Comparison of ENCODE assay signal across 22 mouse cellular contexts in genomic region chr19:41723337-41723736, GRCm38 (mm10). TPM values are rescaled to one million over a fixed set of nuclear protein-coding genes. Genes with fewer than 3 reads are reported as not detected.
A peak's percentile ranks its signal among the peaks of the same experiment; 100 is the strongest.
DNase-seq lines count a peak whose midpoint lies in the region; ATAC-seq lines count a peak whose summit lies in the region.
"Had no signal": no experiment of that assay in that cellular context is flagged by ENCODE, and none has a peak within 500 bp of the region (broad histone marks: within the 10 kb centered on the region; RNA-seq: fewer than 3 reads in every experiment).

No protein-coding gene starts in this region.

- no peak overlapping the region for H3K4me3 ChIP-seq in hindbrain, embryonic 10.5 days
- H3K4me3 ChIP-seq in hindbrain, embryonic 11.5 days (ENCODE audit: low read depth, low read length) = no peak overlapping the region
- H3K4me3 ChIP-seq in kidney, embryonic 16.5 days (ENCODE audit: low read length) = no peak overlapping the region
- H3K4me3 ChIP-seq in embryonic facial prominence, embryonic 10.5 days = no peak overlapping the region
- H3K4me3 ChIP-seq in neural tube, embryonic 13.5 days = no peak overlapping the region
- H3K4me3 ChIP-seq: embryonic facial prominence, embryonic 15.5 days; erythroblast, embryonic 14.5 days; forebrain, embryonic 10.5 days; heart, embryonic 15.5 days; hindbrain, embryonic 12.5 days; intestine, embryonic 15.5 days had no signal

- H3K4me2 ChIP-seq in hindbrain, embryonic 11.5 days (replicated peaks; ENCODE audit: low read depth, low read length) = no peak overlapping the region
- H3K4me2 ChIP-seq in kidney, embryonic 16.5 days (replicated peaks; ENCODE audit: low read depth, low read length) = no peak overlapping the region
- H3K4me2 ChIP-seq in neural tube, embryonic 13.5 days = no peak overlapping the region
- H3K4me2 ChIP-seq: embryonic facial prominence, embryonic 15.5 days; heart, embryonic 11.5 days; heart, embryonic 15.5 days; hindbrain, embryonic 12.5 days; intestine, embryonic 15.5 days had no signal

- H3K4me1 ChIP-seq in hindbrain, embryonic 10.5 days (replicated peaks) = peaks cover 47% of the 10 kb centered on the region
- 0 out of 2 replicates have a peak, but pooled peaks cover 5% of the 10 kb centered on the region for H3K4me1 ChIP-seq in hindbrain, embryonic 11.5 days (replicated peaks; ENCODE audit: control insufficient read depth, insufficient read depth, low read length)
- peaks cover 10% of the 10 kb centered on the region for H3K4me1 ChIP-seq in kidney, embryonic 16.5 days (ENCODE audit: insufficient read depth, low read length)
- peaks cover 46% of the 10 kb centered on the region for H3K4me1 ChIP-seq in embryonic facial prominence, embryonic 10.5 days
- H3K4me1 ChIP-seq in neural tube, embryonic 13.5 days (replicated peaks) = peaks cover 37% of the 10 kb centered on the region
- H3K4me1 ChIP-seq: heart, embryonic 15.5 days had no signal

- H3K9ac ChIP-seq in hindbrain, embryonic 11.5 days (ENCODE audit: low read depth, low read length) = no peak overlapping the region
- H3K9ac ChIP-seq in kidney, embryonic 16.5 days (replicated peaks; ENCODE audit: low read length) = no peak overlapping the region
- H3K9ac ChIP-seq in neural tube, embryonic 13.5 days = no peak overlapping the region
- H3K9ac ChIP-seq: embryonic facial prominence, embryonic 15.5 days; heart, embryonic 15.5 days; hindbrain, embryonic 12.5 days; intestine, embryonic 15.5 days had no signal

- H3K36me3 ChIP-seq in hindbrain, embryonic 10.5 days = peaks cover 19% of the 10 kb centered on the region
- no peaks in the 10 kb centered on the region for H3K36me3 ChIP-seq in hindbrain, embryonic 11.5 days (ENCODE audit: control insufficient read depth, insufficient read depth, low read length)
- H3K36me3 ChIP-seq in kidney, embryonic 16.5 days (ENCODE audit: insufficient read depth, low read length) = no peaks in the 10 kb centered on the region
- H3K36me3 ChIP-seq in embryonic facial prominence, embryonic 10.5 days (replicated peaks) = no peaks in the 10 kb centered on the region
- peaks cover 23% of the 10 kb centered on the region for H3K36me3 ChIP-seq in neural tube, embryonic 13.5 days
- H3K36me3 ChIP-seq: embryonic facial prominence, embryonic 15.5 days; forebrain, embryonic 10.5 days; heart, embryonic 15.5 days; intestine, embryonic 15.5 days had no signal

- DNase-seq in hindbrain, embryonic 10.5 days (ENCODE audit: low spot score) = no peak
- no peak for DNase-seq in hindbrain, embryonic 11.5 days (ENCODE audit: low spot score)
- DNase-seq in kidney, adult 11 months = no peak
- peak; percentile 32 for DNase-seq in embryonic facial prominence, embryonic 10.5 days (ENCODE audit: low spot score)
- DNase-seq in frontal cortex, postnatal 10 days (ENCODE audit: low spot score in 2 of 2) = no peak
- DNase-seq: adrenal gland, adult 8-10 months; adrenal gland, postnatal 36 days; cerebellum, adult 2 months; cerebellum, postnatal 10 days; gastrocnemius, postnatal 10 days; heart, adult 18-20 months; heart, postnatal 14 days had no signal

- peak overlapping the region; percentile 43 for H3K27ac ChIP-seq in hindbrain, embryonic 10.5 days
- no peak overlapping the region for H3K27ac ChIP-seq in hindbrain, embryonic 11.5 days (ENCODE audit: low read depth, low read length)
- H3K27ac ChIP-seq in kidney, embryonic 16.5 days (ENCODE audit: low read length) = no peak overlapping the region
- H3K27ac ChIP-seq in embryonic facial prominence, embryonic 10.5 days (replicated peaks) = no peak overlapping the region
- H3K27ac ChIP-seq in neural tube, embryonic 13.5 days (replicated peaks) = peak overlapping the region; percentile 33
- H3K27ac ChIP-seq: embryonic facial prominence, embryonic 15.5 days; forebrain, embryonic 10.5 days; heart, embryonic 15.5 days; hindbrain, embryonic 12.5 days; intestine, embryonic 15.5 days had no signal

- H3K27me3 ChIP-seq in hindbrain, embryonic 10.5 days (ENCODE audit: insufficient read depth, poor library complexity, severe bottlenecking) = peaks cover 77% of the 10 kb centered on the region
- peaks cover 2% of the 10 kb centered on the region; the same call in 1 of the 2 replicates for H3K27me3 ChIP-seq in hindbrain, embryonic 11.5 days (ENCODE audit: control insufficient read depth, insufficient read depth, low read length)
- no peaks in the 10 kb centered on the region for H3K27me3 ChIP-seq in kidney, embryonic 16.5 days (ENCODE audit: insufficient read depth, low read length)
- H3K27me3 ChIP-seq in embryonic facial prominence, embryonic 10.5 days (replicated peaks; ENCODE audit: low read depth, poor library complexity, severe bottlenecking) = peaks cover 28% of the 10 kb centered on the region
- 0 out of 2 replicates have a peak, but pooled peaks cover 3% of the 10 kb centered on the region for H3K27me3 ChIP-seq in neural tube, embryonic 13.5 days
- H3K27me3 ChIP-seq: embryonic facial prominence, embryonic 15.5 days; heart, embryonic 15.5 days; intestine, embryonic 15.5 days had no signal

- 22% methylated on average over 2 of the region's 2 CpGs for WGBS in hindbrain, embryonic 10.5 days
- 30% methylated on average over 2 of the region's 2 CpGs for WGBS in hindbrain, embryonic 11.5 days
- WGBS in kidney, embryonic 16.5 days = 9% methylated on average over 2 of the region's 2 CpGs
- 37% methylated on average over 2 of the region's 2 CpGs for WGBS in embryonic facial prominence, embryonic 10.5 days
- 5% methylated on average over 2 of the region's 2 CpGs for WGBS in neural tube, embryonic 13.5 days

- no peak for ATAC-seq in hindbrain, embryonic 11.5 days (ENCODE audit: low FRiP score)
- ATAC-seq in kidney, embryonic 16.5 days (ENCODE audit: low FRiP score, low TSS enrichment) = peak; percentile 52; the same call in 1 of the 2 replicates
- ATAC-seq in neural tube, embryonic 13.5 days (ENCODE audit: low read depth) = no peak
- ATAC-seq: forebrain, embryonic 14.5 days; intestine, embryonic 15.5 days had no signal

- H3K9me3 ChIP-seq in hindbrain, embryonic 10.5 days = no peaks in the 10 kb centered on the region
- no peaks in the 10 kb centered on the region for H3K9me3 ChIP-seq in hindbrain, embryonic 11.5 days (ENCODE audit: control insufficient read depth, low read length)
- H3K9me3 ChIP-seq in kidney, embryonic 16.5 days (ENCODE audit: low read length) = no peaks in the 10 kb centered on the region
- H3K9me3 ChIP-seq in embryonic facial prominence, embryonic 10.5 days = no peaks in the 10 kb centered on the region
- no peaks in the 10 kb centered on the region for H3K9me3 ChIP-seq in neural tube, embryonic 13.5 days
- H3K9me3 ChIP-seq: embryonic facial prominence, embryonic 15.5 days; forebrain, embryonic 10.5 days; heart, embryonic 15.5 days; hindbrain, embryonic 12.5 days; intestine, embryonic 15.5 days had no signal

RNA-seq across cellular contexts. Expression of gene Slit1, which starts 20.1 kb away (rescaled TPM):
- 13.9 and 18.0 TPM in 2 replicates for polyA plus RNA-seq in hindbrain, embryonic 10.5 days (2016; fragmentation: Nextera tagmentation; extraction: Ambion mirVana)
- polyA plus RNA-seq in hindbrain, embryonic 11.5 days (2014; fragmentation: Nextera tagmentation; extraction: Ambion mirVana) = 13.8 and 22.8 TPM in 2 replicates
- polyA plus RNA-seq in kidney, embryonic 16.5 days (2015; fragmentation: Nextera tagmentation; extraction: Ambion mirVana) = 6.2 and 6.4 TPM in 2 replicates
- 2.3 and 3.9 TPM in 2 replicates for polyA plus RNA-seq in embryonic facial prominence, embryonic 10.5 days (2016; fragmentation: Nextera tagmentation; extraction: Ambion mirVana)
- 34.2 and 35.8 TPM in 2 replicates for polyA plus RNA-seq in neural tube, embryonic 13.5 days (2015; fragmentation: Nextera tagmentation; extraction: Ambion mirVana)

Comparison
In these comparisons a context has a peak if more than half of its experiments do, and no peak if none do; other contexts are left out.
1. H3K27ac ChIP-seq: peak in hindbrain, embryonic 10.5 days (single experiment) and neural tube, embryonic 13.5 days (single experiment); none in hindbrain, embryonic 11.5 days (single experiment), kidney, embryonic 16.5 days (single experiment) and embryonic facial prominence, embryonic 10.5 days (single experiment).